Mouse (Mus musculus) gastrocnemius, adult 8-10 months (tissue): ENCODE data around the gene Dhrs2. TPM values are rescaled to one million over a fixed set of nuclear protein-coding genes. Genes with fewer than 3 reads are reported as not detected.

Experiments used
- DNase-seq, 2 experiments: peaks; one replicate each; pipeline ENCODE4 v3.0.0; 2022; ENCODE audit warnings: low spot score in 2 of 2
- total RNA-seq, 4 experiments: library from RNA; stranded (reverse); gene quantifications; 2 replicates each; pipeline ENCODE4 v1.2.4; 2022

Gene Dhrs2
- not detected for total RNA-seq

GRCm38 (mm10) chr14:55221707-55222106 is at the start of gene Dhrs2:
TSS of gene Dhrs2 (plus strand) at chr14:55222007.
- no peak for DNase-seq

- no peak for DNase-seq
Measured at GRCm38 (mm10) chr14:55174164-55174563, 47.6 kb upstream of the Dhrs2 start.

GRCm38 (mm10) chr14:55177274-55177673 is 44.5 kb upstream of the Dhrs2 start:
- DNase-seq, result no peak

- DNase-seq, result no peak
Measured at GRCm38 (mm10) chr14:55180951-55181350, 40.9 kb upstream of the Dhrs2 start.

- no peak for DNase-seq
Measured at GRCm38 (mm10) chr14:55183231-55183630, 38.6 kb upstream of the Dhrs2 start.

- no peak for DNase-seq
Measured at GRCm38 (mm10) chr14:55184640-55185145, 37.1 kb upstream of the Dhrs2 start.

GRCm38 (mm10) chr14:55188491-55188890 is 33.3 kb upstream of the Dhrs2 start:
- no peak for DNase-seq

- no peak for DNase-seq
Measured at GRCm38 (mm10) chr14:55189351-55189769, 32.4 kb upstream of the Dhrs2 start.

GRCm38 (mm10) chr14:55193354-55193753 is 28.5 kb upstream of the Dhrs2 start:
- DNase-seq, result no peak

GRCm38 (mm10) chr14:55193876-55194635 is 27.8 kb upstream of the Dhrs2 start:
- DNase-seq, result no peak

GRCm38 (mm10) chr14:55194786-55195185 is 27.0 kb upstream of the Dhrs2 start:
- DNase-seq, result no peak

- DNase-seq, result no peak
Measured at GRCm38 (mm10) chr14:55197121-55197520, 24.7 kb upstream of the Dhrs2 start.

- no peak for DNase-seq
Measured at GRCm38 (mm10) chr14:55198187-55198586, 23.6 kb upstream of the Dhrs2 start.

- no peak for DNase-seq
Measured at GRCm38 (mm10) chr14:55204544-55204943, 17.3 kb upstream of the Dhrs2 start.

GRCm38 (mm10) chr14:55205045-55205750 is 16.6 kb upstream of the Dhrs2 start:
- DNase-seq, result no peak

- no peak for DNase-seq
Measured at GRCm38 (mm10) chr14:55208306-55208705, 13.5 kb upstream of the Dhrs2 start.

- DNase-seq, result no peak
Measured at GRCm38 (mm10) chr14:55213621-55214020, 8.2 kb upstream of the Dhrs2 start.

GRCm38 (mm10) chr14:55214507-55214906 is 7.3 kb upstream of the Dhrs2 start:
- DNase-seq, result no peak

- DNase-seq, result no peak
Measured at GRCm38 (mm10) chr14:55223172-55223571, 1.4 kb downstream of the Dhrs2 start.

GRCm38 (mm10) chr14:55234639-55235038 is 12.8 kb downstream of the Dhrs2 start:
- DNase-seq, result no peak

- no peak for DNase-seq
Measured at GRCm38 (mm10) chr14:55236685-55237084, 14.9 kb downstream of the Dhrs2 start.

- no peak for DNase-seq
Measured at GRCm38 (mm10) chr14:55242664-55243063, 20.9 kb downstream of the Dhrs2 start.

- no peak for DNase-seq
Measured at GRCm38 (mm10) chr14:55247181-55247580, 25.4 kb downstream of the Dhrs2 start.
